Mouse (Mus musculus) retina, postnatal 7 days (tissue): ENCODE data around the gene Osgep.
"Not testable (repeated sequence)": the region's sequence is repeated elsewhere in the genome, so short reads cannot be mapped to it uniquely, and the experiment has no call there.

Experiments used
- DNase-seq: peaks from one replicate; pipeline ENCODE4 v3.0.0-alpha.2; 2012; ENCODE audit warnings: low read depth, low spot score

Gene Osgep

GRCm38 (mm10) chr14:50876236-50876950 lies 48.3 kb downstream of the Osgep start:
- no peak for DNase-seq

- no peak for DNase-seq
Observed at GRCm38 (mm10) chr14:50875591-50876230, 49.0 kb downstream of the Osgep start.

GRCm38 (mm10) chr14:50875175-50875574 lies 49.5 kb downstream of the Osgep start:
- DNase-seq, result no peak

- no peak for DNase-seq
Observed at GRCm38 (mm10) chr14:50871284-50871683, 53.4 kb downstream of the Osgep start.

GRCm38 (mm10) chr14:50870805-50871143 lies 53.9 kb downstream of the Osgep start:
- no peak for DNase-seq

- peak; percentile 51 for DNase-seq
Observed at GRCm38 (mm10) chr14:50869889-50870804, 54.5 kb downstream of the Osgep start, which contains the start of gene Tep1. TSS of gene Tep1 (minus strand) at chr14:50870560.

GRCm38 (mm10) chr14:50868656-50869055 lies 56.0 kb downstream of the Osgep start:
- DNase-seq, result no peak

- DNase-seq, result no peak
Observed at GRCm38 (mm10) chr14:50868211-50868610, 56.5 kb downstream of the Osgep start.

- DNase-seq, result no peak
Observed at GRCm38 (mm10) chr14:50866966-50867365, 57.7 kb downstream of the Osgep start.

GRCm38 (mm10) chr14:50865005-50865404 lies 59.7 kb downstream of the Osgep start:
- DNase-seq, result not testable (repeated sequence)

- no peak for DNase-seq
Observed at GRCm38 (mm10) chr14:50862641-50863040, 62.1 kb downstream of the Osgep start.
